Mouse (Mus musculus) left cerebral cortex, postnatal 14 days (tissue): ENCODE results near the gene Vps13d. TPM values are rescaled to one million over a fixed set of nuclear protein-coding genes. Genes with fewer than 3 reads are reported as not detected.

Source experiments
- DNase-seq, 2 experiments: peaks; one replicate each; pipeline ENCODE4 v3.0.0; 2021 to 2022; ENCODE audit warnings: low spot score in 2 of 2, mixed read lengths in 1 of 2
- intact Hi-C: fragments of 180-260 bp; cut with DNase I; formaldehyde crosslinking; loops from one replicate; pipeline ENCODE4 v1.15.1; 2025
- total RNA-seq, 2 experiments: library from RNA; stranded (reverse); gene quantifications; 2 replicates each; pipeline ENCODE4 v1.2.3; 2021

Vps13d gene
- total RNA-seq, 2 experiments from 2014 or later: 55.5 to 56.5 TPM

DNA sequence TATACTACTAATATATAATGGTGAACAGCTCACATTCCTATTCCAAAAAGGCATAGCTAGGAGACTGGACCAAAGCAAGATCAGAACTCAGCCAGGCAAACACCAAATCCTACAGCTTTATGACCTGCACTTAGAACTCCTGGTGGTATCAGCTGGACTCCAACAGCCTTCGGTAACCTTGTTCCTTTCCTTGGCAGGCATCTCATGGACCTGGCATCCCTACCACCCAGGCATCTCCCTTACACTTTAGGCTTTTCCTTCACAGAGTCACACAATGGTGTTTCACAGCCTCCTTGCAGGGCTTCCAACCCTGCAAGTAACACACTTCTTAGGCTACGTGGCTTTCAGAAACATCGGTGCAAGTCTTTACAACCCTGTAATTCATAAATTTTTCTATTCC, 226.4 kb downstream of the Vps13d start:
- DNase-seq: no peak
- intact Hi-C loops: no loop called here

- intact Hi-C loops: no loop called here
- DNase-seq: no peak
Measured at GRCm38 (mm10) chr4:144965255-144965654, 229.6 kb downstream of the Vps13d start.

- intact Hi-C loops: no loop called here
- no peak for DNase-seq
Measured at GRCm38 (mm10) chr4:144961696-144962095, 233.1 kb downstream of the Vps13d start.

- DNase-seq: no peak
- intact Hi-C loops: no loop called here
Measured at GRCm38 (mm10) chr4:144961232-144961631, 233.6 kb downstream of the Vps13d start.

GRCm38 (mm10) chr4:144960188-144960904, 234.5 kb downstream of the Vps13d start:
- intact Hi-C loops: no loop called here
- no peak for DNase-seq

DNA sequence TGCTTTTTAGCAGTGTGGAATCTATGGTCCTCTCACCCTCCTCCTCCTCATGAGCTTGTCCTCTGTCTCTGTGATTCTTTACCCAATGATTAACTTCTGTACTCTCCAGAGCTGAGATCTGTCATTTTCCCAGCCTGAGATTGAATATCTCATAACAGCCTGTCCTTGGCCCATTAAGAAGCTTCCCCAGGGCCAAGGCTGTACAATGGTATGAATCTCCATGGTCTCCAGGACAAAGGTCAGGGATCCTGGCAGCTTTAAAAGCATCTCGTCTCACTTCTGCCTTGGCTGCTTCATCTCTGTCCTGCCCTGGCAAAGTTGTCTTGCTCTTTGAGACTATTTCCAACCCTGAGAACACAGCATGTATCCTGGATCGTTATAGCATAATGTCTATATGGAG, 237.1 kb downstream of the Vps13d start:
- no peak for DNase-seq
- intact Hi-C loops: no loop called here

DNA sequence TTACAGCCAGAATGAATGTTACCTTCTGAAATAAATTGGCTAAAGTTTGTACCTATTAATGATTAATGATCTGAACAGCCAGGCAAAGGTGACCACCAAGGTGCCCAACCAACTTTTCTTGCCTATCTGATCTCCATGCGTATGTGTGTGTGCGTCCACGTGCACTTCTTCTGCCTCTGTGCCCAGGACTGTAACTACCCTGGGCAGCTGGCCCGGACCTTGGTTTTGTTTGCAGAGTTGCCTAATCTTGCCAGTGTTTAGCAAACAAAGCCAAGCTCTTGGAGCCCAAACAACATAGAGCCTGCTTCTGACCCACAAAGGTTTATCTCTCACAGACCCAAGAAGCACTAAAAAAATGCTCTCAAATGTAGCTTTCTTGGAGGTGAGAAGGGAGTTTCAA, 237.6 kb downstream of the Vps13d start:
- intact Hi-C loops: no loop called here
- DNase-seq: no peak

DNA sequence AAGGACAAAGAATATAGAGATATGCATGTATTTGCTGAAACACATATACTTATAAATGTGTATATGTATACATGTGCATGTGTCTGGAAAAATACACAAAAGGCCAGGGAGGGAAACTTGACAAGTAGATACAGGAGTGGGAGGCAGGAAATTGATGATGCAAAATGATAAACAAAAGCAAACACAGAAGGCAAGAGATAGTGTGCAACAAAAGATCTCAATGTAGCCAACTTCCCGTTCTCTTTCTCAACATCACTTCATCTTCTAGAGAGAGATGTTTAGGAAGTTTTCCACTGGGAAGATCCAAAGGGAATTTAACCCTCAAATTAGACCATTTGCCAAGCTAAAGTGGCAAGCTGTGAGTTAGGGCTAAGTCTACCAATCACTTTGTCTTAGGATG, 238.5 kb downstream of the Vps13d start:
- intact Hi-C loops: no loop called here
- DNase-seq: no peak

- no peak for DNase-seq
- intact Hi-C loops: no loop called here
Measured at GRCm38 (mm10) chr4:144955863-144956262, 238.9 kb downstream of the Vps13d start.

DNA sequence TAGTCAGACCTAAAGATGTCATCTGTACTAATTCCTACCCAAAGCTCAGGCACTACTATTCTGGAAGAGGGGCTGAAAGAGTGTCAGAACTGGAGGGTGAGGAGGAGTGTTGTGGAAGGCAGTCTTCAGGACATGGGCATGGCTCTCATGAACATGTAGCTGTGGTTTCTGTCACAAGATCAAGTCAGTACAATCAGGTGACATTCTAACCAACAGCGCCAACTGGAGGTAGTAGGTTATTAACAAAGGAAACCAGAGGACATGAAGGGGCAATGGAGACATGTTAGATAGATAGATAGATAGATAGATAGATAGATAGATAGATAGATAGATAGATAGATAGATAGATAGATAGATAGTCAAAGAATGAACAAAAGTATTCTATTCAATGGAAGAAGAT, 241.4 kb downstream of the Vps13d start:
- DNase-seq: no peak
- intact Hi-C loops: no loop called here

DNA sequence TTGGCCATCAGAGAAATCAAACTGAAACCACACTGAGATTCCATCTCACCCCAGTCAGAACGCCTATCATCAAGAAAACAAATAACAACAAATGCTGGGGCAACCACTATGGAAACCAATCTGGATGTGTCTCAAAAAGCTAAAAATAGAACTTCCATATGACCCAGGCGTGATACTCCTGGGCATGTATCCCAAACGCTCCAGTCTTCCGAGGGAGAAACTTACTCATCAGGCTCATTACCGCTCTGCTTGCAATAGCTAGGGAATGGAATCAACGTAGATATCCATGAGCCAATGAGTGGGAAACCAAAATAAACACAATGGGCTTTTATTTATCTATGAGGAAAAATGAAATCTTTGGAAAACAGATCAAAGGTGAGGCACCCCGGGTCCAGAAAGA, 242.9 kb downstream of the Vps13d start:
- no peak for DNase-seq
- intact Hi-C loops: no loop called here

- intact Hi-C loops: no loop called here
- no peak for DNase-seq
Measured at GRCm38 (mm10) chr4:144950883-144951282, 243.9 kb downstream of the Vps13d start.

GRCm38 (mm10) chr4:144950327-144950711, 244.5 kb downstream of the Vps13d start:
- no peak for DNase-seq
- intact Hi-C loops: no loop called here

DNA sequence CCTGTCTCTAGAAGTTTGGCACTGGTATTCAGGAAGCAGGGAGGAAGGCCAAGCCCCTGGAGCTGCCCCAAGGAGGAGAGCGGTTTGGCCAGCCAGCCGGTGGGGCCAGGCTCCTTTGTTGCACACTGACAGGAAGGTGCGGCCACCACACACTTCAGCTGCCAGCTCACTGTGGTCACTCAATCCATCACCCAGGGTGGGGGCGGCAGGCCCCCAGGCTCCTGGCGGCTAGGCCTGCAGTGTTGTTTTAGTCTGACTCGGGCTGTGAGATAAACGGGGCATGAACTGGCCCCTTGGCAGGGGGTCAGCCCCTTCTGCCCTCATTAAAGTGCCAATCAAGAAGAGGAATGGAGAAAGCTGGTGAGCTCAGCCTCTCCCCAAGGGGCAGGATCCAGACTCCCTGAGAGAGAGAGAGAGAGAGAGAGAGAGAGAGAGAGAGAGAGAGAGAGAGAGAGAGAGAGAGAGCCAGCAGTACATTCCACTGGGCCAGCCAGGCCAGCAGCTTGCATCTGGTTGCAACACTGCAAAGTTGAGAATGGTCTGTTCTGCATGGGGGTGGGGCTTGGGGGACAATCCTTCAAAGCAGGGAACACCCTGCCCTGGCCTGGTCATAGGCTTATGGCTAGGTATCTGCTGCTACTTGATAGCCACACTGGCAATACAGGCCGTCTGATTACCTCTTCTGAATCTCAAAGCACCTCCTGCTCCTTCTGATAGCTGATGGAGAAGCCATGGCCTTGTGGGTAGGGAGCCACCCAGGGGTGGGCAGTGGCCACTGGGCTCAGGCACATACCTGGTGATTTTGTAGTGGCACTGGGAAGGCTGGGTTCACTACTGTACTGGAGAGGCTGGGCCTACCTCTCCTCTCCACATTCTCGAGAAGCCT, 245.1 kb downstream of the Vps13d start:
- intact Hi-C loops: no loop called here
- no peak for DNase-seq

DNA sequence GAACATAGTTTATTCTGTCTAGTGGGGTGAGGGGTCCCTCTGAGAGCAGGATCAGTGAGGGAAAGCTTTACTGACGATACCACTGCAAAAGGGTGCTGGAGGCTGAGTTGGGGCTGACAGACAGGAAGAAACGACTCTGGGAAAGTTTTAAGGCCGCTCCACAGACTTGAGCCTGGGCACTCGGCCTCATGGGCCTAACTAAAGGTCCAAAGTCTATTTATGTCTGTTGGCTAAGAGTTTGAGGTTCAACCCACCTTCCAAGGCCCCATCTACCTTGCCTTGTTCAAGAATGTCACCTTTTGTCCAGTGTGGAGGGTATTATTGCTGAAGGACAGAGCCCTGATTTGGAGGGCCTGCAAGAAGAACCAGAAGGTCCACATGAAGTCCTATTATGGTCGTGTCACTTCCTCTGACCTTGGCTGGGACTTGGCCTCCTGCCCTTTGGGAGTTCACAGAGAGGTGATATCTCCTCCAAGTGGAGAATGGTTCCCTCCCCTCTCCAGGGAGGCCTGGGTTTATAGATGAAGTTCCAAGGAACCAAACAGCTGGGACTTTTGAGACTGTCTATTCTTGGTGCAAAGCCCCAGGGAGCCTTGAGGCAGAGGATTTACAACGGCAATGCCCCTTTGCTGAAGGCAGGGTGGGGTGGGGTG, 246.9 kb downstream of the Vps13d start:
- intact Hi-C loops: no loop called here
- DNase-seq: no peak

- intact Hi-C loops: no loop called here
- no peak for DNase-seq
Measured at GRCm38 (mm10) chr4:144943273-144943672, 251.5 kb downstream of the Vps13d start.

GRCm38 (mm10) chr4:144942433-144942832, 252.4 kb downstream of the Vps13d start:
- no peak for DNase-seq
- intact Hi-C loops: no loop called here

DNA sequence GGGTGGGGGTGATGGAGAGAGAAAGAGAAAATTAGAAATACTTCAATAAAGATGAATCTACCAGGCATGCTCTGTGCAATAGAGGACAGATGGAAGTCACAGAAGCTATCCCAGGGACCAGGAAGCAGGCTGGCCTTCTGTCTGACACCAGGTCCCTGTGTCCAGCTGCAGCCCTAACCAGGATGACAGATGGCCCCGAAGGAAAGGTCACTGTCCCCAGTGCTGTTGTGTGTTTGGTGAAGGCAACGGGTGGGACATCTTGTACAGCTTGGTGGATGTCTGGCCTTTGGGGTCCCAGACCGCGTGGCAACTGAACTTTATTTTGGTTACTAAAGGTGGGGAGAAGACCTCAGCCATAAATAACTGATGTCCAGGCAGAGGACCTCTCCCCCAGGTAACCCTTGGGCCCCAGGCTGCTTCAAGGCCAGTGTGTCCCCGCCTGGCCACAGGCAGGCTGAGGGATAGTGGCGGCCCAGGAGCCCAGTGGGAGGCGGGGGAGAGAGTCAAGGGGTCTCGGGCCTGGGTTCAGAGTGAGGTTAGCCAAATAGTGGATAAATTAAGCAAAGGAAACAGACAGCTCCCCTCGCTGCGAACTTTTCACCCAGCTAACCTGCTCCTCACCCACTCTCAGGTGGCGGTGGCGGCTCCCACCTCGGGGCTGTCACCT, 253.9 kb downstream of the Vps13d start:
- intact Hi-C loops: no loop called here
- DNase-seq: no peak

DNA sequence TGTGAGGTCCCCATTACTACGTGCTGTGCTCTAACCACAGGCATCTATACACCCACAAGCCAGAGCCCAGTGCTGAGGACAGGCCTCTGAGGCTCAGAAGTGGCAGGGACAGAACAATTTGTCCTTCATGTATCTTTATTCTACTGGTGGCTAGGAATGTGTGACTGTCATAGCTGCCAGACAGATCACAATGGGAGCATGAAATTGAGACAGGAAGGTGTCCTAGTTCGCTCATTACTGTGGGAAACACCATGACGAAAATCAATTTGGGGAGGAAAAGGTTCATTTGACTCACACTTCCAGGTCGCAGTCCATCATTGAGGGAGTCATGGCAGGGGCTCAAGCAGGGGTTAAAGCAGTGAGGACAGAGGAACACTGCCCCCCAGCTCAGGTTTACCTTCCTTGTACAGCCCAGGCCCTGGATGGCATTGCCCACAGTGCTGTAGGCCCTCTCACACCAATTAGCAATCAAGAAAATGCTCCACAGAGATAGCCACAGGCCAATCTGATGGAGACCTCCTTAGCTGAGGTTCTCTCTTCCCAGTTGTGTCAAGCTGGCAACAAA, 254.9 kb downstream of the Vps13d start:
- intact Hi-C loops: no loop called here
- DNase-seq: no peak
